10 mouse cellular contexts compared by ENCODE assay signal in the genomic region with DNA sequence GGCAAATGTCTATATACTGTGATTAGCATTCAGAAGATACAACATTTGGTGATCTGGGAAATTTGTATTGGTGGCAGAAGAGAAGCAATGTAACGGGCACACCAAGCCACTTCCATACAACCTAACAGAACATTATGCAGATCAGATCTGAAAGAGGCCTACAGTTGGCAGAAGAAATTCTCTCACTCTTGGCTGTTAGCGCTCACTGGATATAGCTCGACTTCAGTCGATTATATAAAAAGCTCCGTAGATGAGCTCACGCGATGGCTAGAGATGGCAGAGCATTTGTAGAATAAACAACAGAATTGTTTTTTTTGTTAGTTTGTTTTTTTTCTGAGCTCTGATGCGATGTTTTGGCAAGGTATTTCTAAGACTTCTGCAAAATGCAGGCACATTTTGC. TPM values are rescaled to one million over a fixed set of nuclear protein-coding genes. Genes with fewer than 3 reads are reported as not detected.
DNase-seq lines count a peak whose midpoint lies in the region; ATAC-seq and TF ChIP-seq lines count a peak whose summit lies in the region.
"Had no signal": no experiment of that assay in that cellular context is flagged by ENCODE, and none has a peak within 500 bp of the region (broad histone marks: within the 10 kb centered on the region; RNA-seq: fewer than 3 reads in every experiment).

No protein-coding gene starts in this region.

- H3K9ac ChIP-seq in heart, embryonic 12.5 days: peak overlapping the region; percentile 92; the same call in 1 of the 2 replicates
- H3K9ac ChIP-seq in ES-Bruce4 (ENCODE audit: low read depth, poor library complexity, severe bottlenecking): peak overlapping the region; percentile 73
- H3K9ac ChIP-seq in forebrain, postnatal 0 days: peak overlapping the region; percentile 69
- H3K9ac ChIP-seq in liver, postnatal 0 days (replicated peaks): peak overlapping the region; percentile 73

- H3K36me3 ChIP-seq in heart, embryonic 12.5 days: peaks cover 60% of the 10 kb centered on the region
- peaks cover 58% of the 10 kb centered on the region for H3K36me3 ChIP-seq in ES-Bruce4 (ENCODE audit: control insufficient read depth, insufficient read depth, low read length, poor library complexity, severe bottlenecking)
- H3K36me3 ChIP-seq in forebrain, postnatal 0 days (ENCODE audit: insufficient read depth): peaks cover 41% of the 10 kb centered on the region
- H3K36me3 ChIP-seq in liver, postnatal 0 days (replicated peaks; ENCODE audit: insufficient read depth, low read length): peaks cover 26% of the 10 kb centered on the region

- no peak for TF ChIP-seq POLR2A in ES-Bruce4 (IDR thresholded peaks at IDR 0.05; ENCODE audit: insufficient read depth, low read length)

- peaks cover 6% of the 10 kb centered on the region; the same call in 1 of the 2 replicates for H3K4me1 ChIP-seq in heart, embryonic 12.5 days (replicated peaks)
- H3K4me1 ChIP-seq in ES-Bruce4 (ENCODE audit: control insufficient read depth, insufficient read depth, low read length): no peaks in the 10 kb centered on the region
- H3K4me1 ChIP-seq in forebrain, postnatal 0 days (ENCODE audit: insufficient read depth): no peaks in the 10 kb centered on the region
- 0 out of 2 replicates have a peak, but pooled peaks cover 3% of the 10 kb centered on the region for H3K4me1 ChIP-seq in liver, postnatal 0 days (ENCODE audit: insufficient read depth)

- no peak for TF ChIP-seq EP300 in ES-Bruce4 (IDR thresholded peaks at IDR 0.05; ENCODE audit: insufficient read depth, low read depth, low read length)
- TF ChIP-seq EP300 in liver, postnatal 0 days (IDR thresholded peaks at IDR 0.05; ENCODE audit: low read depth): no peak

- H3K9me3 ChIP-seq in heart, embryonic 12.5 days (replicated peaks): no peaks in the 10 kb centered on the region
- no peaks in the 10 kb centered on the region for H3K9me3 ChIP-seq in ES-Bruce4 (replicated peaks; ENCODE audit: control insufficient read depth, insufficient read depth, low read length, poor library complexity, severe bottlenecking)
- no peaks in the 10 kb centered on the region for H3K9me3 ChIP-seq in forebrain, postnatal 0 days (ENCODE audit: low read length)
- no peaks in the 10 kb centered on the region for H3K9me3 ChIP-seq in liver, postnatal 0 days (ENCODE audit: low read length)

- no peak for DNase-seq in heart, adult 9 months (ENCODE audit: low spot score in 2 of 2)
- DNase-seq in forebrain, postnatal 0 days: peak; percentile 49
- DNase-seq in liver, postnatal 0 days: no peak
- no peak for DNase-seq in adipocyte (ENCODE audit: low spot score)
- no peak for DNase-seq in ovary, adult 18-20 months (ENCODE audit: low spot score)
- DNase-seq in embryo, embryonic 10.5 days (ENCODE audit: low spot score): no peak
- DNase-seq: cerebellum, postnatal 14 days had no signal

- 57% methylated on average over 8 of the region's 8 CpGs for WGBS in heart, embryonic 12.5 days
- 36% methylated on average over 8 of the region's 8 CpGs for WGBS in forebrain, postnatal 0 days
- 56% methylated on average over 8 of the region's 8 CpGs for WGBS in liver, postnatal 0 days (ENCODE audit: insufficient replicate concordance)

- no peak for TF ChIP-seq CTCF in ES-Bruce4 (IDR thresholded peaks at IDR 0.05; ENCODE audit: low read depth, low read length)
- no peak for TF ChIP-seq CTCF in forebrain, postnatal 0 days (IDR thresholded peaks at IDR 0.05; ENCODE audit: low read depth)
- TF ChIP-seq CTCF in liver, postnatal 0 days (IDR thresholded peaks at IDR 0.05; ENCODE audit: low read depth): no peak

- peak overlapping the region; percentile 68 for H3K4me2 ChIP-seq in heart, embryonic 12.5 days
- H3K4me2 ChIP-seq in forebrain, postnatal 0 days (ENCODE audit: low read depth): peak overlapping the region; percentile 70
- H3K4me2 ChIP-seq in liver, postnatal 0 days (ENCODE audit: low read depth, low read length): peak overlapping the region; percentile 91

- peak overlapping the region; percentile 93 for H3K4me3 ChIP-seq in heart, embryonic 12.5 days
- H3K4me3 ChIP-seq in ES-Bruce4 (ENCODE audit: low read depth, low read length): no peak overlapping the region
- H3K4me3 ChIP-seq in forebrain, postnatal 0 days (ENCODE audit: low read depth, low read length): peak overlapping the region; percentile 57
- H3K4me3 ChIP-seq in liver, postnatal 0 days (ENCODE audit: low read depth, low read length): peak overlapping the region; percentile 72

- no peak for ATAC-seq in heart, embryonic 12.5 days (ENCODE audit: insufficient number of reproducible peaks, low FRiP score)
- no peak for ATAC-seq in forebrain, postnatal 0 days
- ATAC-seq in liver, postnatal 0 days: no peak

- H3K27ac ChIP-seq in heart, embryonic 12.5 days (ENCODE audit: poor library complexity, severe bottlenecking): no peak overlapping the region
- no peak overlapping the region for H3K27ac ChIP-seq in ES-Bruce4 (ENCODE audit: insufficient read depth, low read length)
- H3K27ac ChIP-seq in forebrain, postnatal 0 days (ENCODE audit: low read depth, low read length): no peak overlapping the region
- no peak overlapping the region for H3K27ac ChIP-seq in liver, postnatal 0 days (ENCODE audit: low read depth)

- no peaks in the 10 kb centered on the region for H3K27me3 ChIP-seq in heart, embryonic 12.5 days (replicated peaks)
- no peaks in the 10 kb centered on the region for H3K27me3 ChIP-seq in ES-Bruce4 (ENCODE audit: control insufficient read depth, insufficient read depth, low read length, poor library complexity, severe bottlenecking)
- H3K27me3 ChIP-seq in forebrain, postnatal 0 days (ENCODE audit: insufficient read depth, low read length): no peaks in the 10 kb centered on the region
- H3K27me3 ChIP-seq in liver, postnatal 0 days (ENCODE audit: insufficient read depth, low read length): no peaks in the 10 kb centered on the region

RNA-seq across cellular contexts. Expression of a gene that starts 0.8 kb away (rescaled TPM):
- 6.5 TPM in 2 replicates for polyA plus RNA-seq in heart, embryonic 12.5 days (2016; fragmentation: Nextera tagmentation; extraction: Ambion mirVana)
- 22.0 and 22.3 TPM in 2 replicates for polyA plus RNA-seq in ES-Bruce4 (2011; ENCODE audit: insufficient read depth, insufficient read length, low read depth, missing spikeins)
- 4.5 TPM in 2 replicates for total RNA-seq in forebrain, postnatal 0 days (2014; rRNA removed)
- polyA plus RNA-seq in forebrain, postnatal 0 days (2015; fragmentation: Nextera tagmentation; extraction: Ambion mirVana): 3.4 and 4.3 TPM in 2 replicates
- polyA plus RNA-seq in liver, postnatal 0 days (2015; fragmentation: Nextera tagmentation; extraction: Ambion mirVana): 1.8 and 2.1 TPM in 2 replicates

RNA-seq across cellular contexts. Expression of a gene that starts 19.8 kb away (rescaled TPM):
- polyA plus RNA-seq in heart, embryonic 12.5 days (2016; fragmentation: Nextera tagmentation; extraction: Ambion mirVana): 146 and 153 TPM in 2 replicates
- polyA plus RNA-seq in ES-Bruce4 (2011; ENCODE audit: insufficient read depth, insufficient read length, low read depth, missing spikeins): 306 and 325 TPM in 2 replicates
- 125 and 136 TPM in 2 replicates for total RNA-seq in forebrain, postnatal 0 days (2014; rRNA removed)
- polyA plus RNA-seq in forebrain, postnatal 0 days (2015; fragmentation: Nextera tagmentation; extraction: Ambion mirVana): 160 and 165 TPM in 2 replicates
- polyA plus RNA-seq in liver, postnatal 0 days (2015; fragmentation: Nextera tagmentation; extraction: Ambion mirVana): 47.5 and 48.2 TPM in 2 replicates

RNA-seq across cellular contexts. Expression of a gene that starts 19.9 kb away (rescaled TPM):
- 18.8 and 20.7 TPM in 2 replicates for polyA plus RNA-seq in heart, embryonic 12.5 days (2016; fragmentation: Nextera tagmentation; extraction: Ambion mirVana)
- 10.3 and 10.7 TPM in 2 replicates for polyA plus RNA-seq in ES-Bruce4 (2011; ENCODE audit: insufficient read depth, insufficient read length, low read depth, missing spikeins)
- total RNA-seq in forebrain, postnatal 0 days (2014; rRNA removed): 61.0 and 71.2 TPM in 2 replicates
- polyA plus RNA-seq in forebrain, postnatal 0 days (2015; fragmentation: Nextera tagmentation; extraction: Ambion mirVana): 31.6 and 61.5 TPM in 2 replicates
- 5.1 and 5.4 TPM in 2 replicates for polyA plus RNA-seq in liver, postnatal 0 days (2015; fragmentation: Nextera tagmentation; extraction: Ambion mirVana)

RNA-seq across cellular contexts. Expression of a gene that starts 23.6 kb away (rescaled TPM):
- polyA plus RNA-seq in heart, embryonic 12.5 days (2016; fragmentation: Nextera tagmentation; extraction: Ambion mirVana): 0.11 and 0.68 TPM in 2 replicates
- polyA plus RNA-seq in ES-Bruce4 (2011; ENCODE audit: insufficient read depth, insufficient read length, low read depth, missing spikeins): 0.68 and 0.90 TPM in 2 replicates
- not detected in 2 replicates for total RNA-seq in forebrain, postnatal 0 days (2014; rRNA removed)
- 0.16 and 0.35 TPM in 2 replicates for polyA plus RNA-seq in forebrain, postnatal 0 days (2015; fragmentation: Nextera tagmentation; extraction: Ambion mirVana)
- 0.28 TPM in 1 of 2 replicates, not detected in the other for polyA plus RNA-seq in liver, postnatal 0 days (2015; fragmentation: Nextera tagmentation; extraction: Ambion mirVana)
- polyA plus RNA-seq: spleen, adult 2 months had no signal

RNA-seq across cellular contexts. Expression of a gene that starts 50.8 kb away (rescaled TPM):
- polyA plus RNA-seq in heart, embryonic 12.5 days (2016; fragmentation: Nextera tagmentation; extraction: Ambion mirVana): 176 and 184 TPM in 2 replicates
- 64.2 and 66.4 TPM in 2 replicates for polyA plus RNA-seq in ES-Bruce4 (2011; ENCODE audit: insufficient read depth, insufficient read length, low read depth, missing spikeins)
- 155 and 165 TPM in 2 replicates for total RNA-seq in forebrain, postnatal 0 days (2014; rRNA removed)
- 484 and 489 TPM in 2 replicates for polyA plus RNA-seq in forebrain, postnatal 0 days (2015; fragmentation: Nextera tagmentation; extraction: Ambion mirVana)
- polyA plus RNA-seq in liver, postnatal 0 days (2015; fragmentation: Nextera tagmentation; extraction: Ambion mirVana): 162 and 173 TPM in 2 replicates
